Mouse (Mus musculus) macrophage (primary cell): Measurements from ENCODE around the gene Mib2. TPM values are rescaled to one million over a fixed set of nuclear protein-coding genes. Genes with fewer than 3 reads are reported as not detected.
A peak's percentile ranks its signal among the peaks of the same experiment; 100 is the strongest.
"Not testable (repeated sequence)": the region's sequence is repeated elsewhere in the genome, so short reads cannot be mapped to it uniquely, and the experiment has no call there.

Experiments used
- H3K27ac ChIP-seq: fragments of 350-480 bp; formaldehyde crosslinking; 2 replicates; pipeline ENCODE4 v1.9.0; 2021
- H3K36me3 ChIP-seq: fragments of 350-480 bp; formaldehyde crosslinking; 2 replicates; pipeline ENCODE4 v1.9.0; 2021; ENCODE audit errors: inconsistent target
- H3K4me3 ChIP-seq: fragments of 350-480 bp; formaldehyde crosslinking; 2 replicates; pipeline ENCODE4 v1.9.0; 2021; ENCODE audit errors: inconsistent target
- H3K79me2 ChIP-seq: fragments of 350-480 bp; formaldehyde crosslinking; 2 replicates; pipeline ENCODE4 v1.9.0; 2021; ENCODE audit errors: inconsistent target
- WGBS: methylation state at CpG from one replicate; pipeline ENCODE4 v1.1.7; 2026; ENCODE audit warnings: inconsistent platforms; ENCODE audit not compliant: missing documents; 5-methylcytosine and 5-hydroxymethylcytosine counted together
- polyA plus RNA-seq: library from polyadenylated mRNA; stranded (reverse); fragments of 250-400 nt; gene quantifications from 3 replicates; pipeline ENCODE4 v1.2.4, GENCODE M21; 2018; ENCODE audit warnings: inconsistent platforms

Gene Mib2
- polyA plus RNA-seq, 1 experiment from 2014 or later = 12.3 TPM

- WGBS = 96% methylated on average over 3 of the region's 3 CpGs
- Histone ChIP-seq H3K79me2 (no peaks in the 10 kb centered on the region), H3K36me3 (no peaks in the 10 kb centered on the region), H3K27ac (no peak overlapping the region), H3K4me3 (no peak overlapping the region)
Observed at GRCm38 (mm10) chr4:155692421-155692820, 23.4 kb upstream of the Mib2 start.

- Histone ChIP-seq H3K36me3 (no peaks in the 10 kb centered on the region), H3K4me3 (no peak overlapping the region), H3K27ac (no peak overlapping the region), H3K79me2 (no peaks in the 10 kb centered on the region)
- 82% methylated on average over 12 of the region's 12 CpGs for WGBS
Observed at GRCm38 (mm10) chr4:155690571-155691375, 21.8 kb upstream of the Mib2 start.

DNA sequence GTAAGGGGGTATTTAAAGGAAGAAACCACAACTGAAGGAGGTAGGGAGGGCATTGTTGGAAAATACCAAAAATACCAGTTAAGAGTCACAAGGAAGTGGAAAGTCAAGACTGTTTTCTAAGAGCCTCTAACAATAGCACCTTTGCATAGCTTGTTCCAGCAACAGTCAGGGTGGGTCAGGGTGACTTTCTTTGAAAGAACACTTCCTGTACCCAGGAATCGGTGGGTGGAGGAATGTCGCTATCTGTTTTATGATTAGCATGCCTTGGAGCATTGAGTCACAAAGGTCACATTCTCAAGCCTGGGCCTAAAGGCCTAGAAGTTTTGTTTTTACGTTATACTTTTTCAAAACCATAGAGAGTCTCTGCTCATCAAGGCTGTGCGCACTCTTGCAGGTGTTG, 18.8 kb upstream of the Mib2 start:
- H3K4me3 ChIP-seq, H3K27ac ChIP-seq, H3K79me2 ChIP-seq: not testable (repeated sequence)

GRCm38 (mm10) chr4:155683670-155684277, 14.8 kb upstream of the Mib2 start:
- not testable (repeated sequence) for H3K36me3 ChIP-seq, H3K79me2 ChIP-seq, H3K4me3 ChIP-seq, H3K27ac ChIP-seq
- WGBS = 79% methylated on average over 9 of the region's 19 CpGs

More for the DNA sequence above, 18.8 kb upstream of the Mib2 start:
- H3K36me3 ChIP-seq = not testable (repeated sequence)
- 95% methylated on average over 4 of the region's 4 CpGs for WGBS

DNA sequence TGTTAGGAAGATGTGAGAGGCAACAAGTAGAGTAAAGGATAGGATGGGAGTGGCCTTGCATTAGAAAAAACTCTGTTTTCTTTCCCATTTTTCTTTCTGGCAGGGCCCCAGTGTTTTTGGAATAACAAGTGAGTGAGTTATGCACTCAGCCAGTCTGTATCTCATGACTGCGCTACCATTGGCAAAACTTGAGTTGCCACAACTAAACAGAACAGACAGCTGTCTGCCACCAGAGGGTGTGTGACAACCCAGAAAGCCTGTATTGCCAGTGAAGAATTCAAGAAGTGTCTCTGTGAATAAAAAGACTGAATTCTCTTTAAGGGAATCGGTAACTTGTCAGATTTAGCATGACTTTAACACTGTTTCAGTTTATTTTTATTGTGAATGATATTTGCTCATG, 7.0 kb upstream of the Mib2 start:
- H3K79me2 ChIP-seq = no peaks in the 10 kb centered on the region
- no peak overlapping the region for H3K4me3 ChIP-seq
- no peak overlapping the region for H3K27ac ChIP-seq
- no peaks in the 10 kb centered on the region for H3K36me3 ChIP-seq
- WGBS = 83% methylated on average over 2 of the region's 2 CpGs

- Histone ChIP-seq H3K79me2 (peaks cover 8% of the 10 kb centered on the region; the same call in 1 of the 2 replicates), H3K36me3 (no peaks in the 10 kb centered on the region), H3K4me3 (no peak overlapping the region), H3K27ac (no peak overlapping the region)
- WGBS = no CpG with 5 or more reads among the region's 2 CpGs
Observed at GRCm38 (mm10) chr4:155672082-155672481, 3.1 kb upstream of the Mib2 start.

GRCm38 (mm10) chr4:155670236-155670635, 1.2 kb upstream of the Mib2 start:
- not testable (repeated sequence) for H3K27ac ChIP-seq, H3K36me3 ChIP-seq, H3K79me2 ChIP-seq, H3K4me3 ChIP-seq
- WGBS = 93% methylated on average over 4 of the region's 4 CpGs

DNA sequence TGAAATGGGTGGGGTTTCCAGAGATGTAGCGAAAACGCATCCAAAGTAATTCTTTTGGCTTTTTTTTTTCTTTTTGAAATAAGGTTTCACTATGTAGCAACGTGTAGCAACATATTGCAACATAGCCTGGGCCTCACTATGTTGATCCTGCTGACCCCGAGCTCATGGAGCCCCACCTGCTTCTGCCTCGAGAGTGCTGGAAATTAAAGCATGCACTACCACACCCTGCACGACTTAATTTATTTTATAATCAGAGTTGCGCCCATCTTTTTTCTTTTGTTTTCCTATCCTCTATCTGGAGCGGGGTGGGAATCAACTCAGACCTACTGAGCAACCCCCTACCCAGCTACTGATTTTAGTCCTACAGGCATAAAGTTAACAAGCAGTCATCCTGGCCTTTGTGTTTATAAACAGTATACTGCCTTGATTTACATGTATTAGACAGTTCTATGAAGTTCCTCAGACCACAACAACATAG, 639 bp upstream of the Mib2 start:
- H3K4me3 ChIP-seq = peak overlapping the region; percentile 65
- 2% methylated on average over 8 of the region's 8 CpGs for WGBS
- H3K79me2 ChIP-seq = peaks cover 8% of the 10 kb centered on the region; the same call in 1 of the 2 replicates
- no peaks in the 10 kb centered on the region; the same call in 1 of the 2 replicates for H3K36me3 ChIP-seq
- peak overlapping the region; percentile 81 for H3K27ac ChIP-seq

DNA sequence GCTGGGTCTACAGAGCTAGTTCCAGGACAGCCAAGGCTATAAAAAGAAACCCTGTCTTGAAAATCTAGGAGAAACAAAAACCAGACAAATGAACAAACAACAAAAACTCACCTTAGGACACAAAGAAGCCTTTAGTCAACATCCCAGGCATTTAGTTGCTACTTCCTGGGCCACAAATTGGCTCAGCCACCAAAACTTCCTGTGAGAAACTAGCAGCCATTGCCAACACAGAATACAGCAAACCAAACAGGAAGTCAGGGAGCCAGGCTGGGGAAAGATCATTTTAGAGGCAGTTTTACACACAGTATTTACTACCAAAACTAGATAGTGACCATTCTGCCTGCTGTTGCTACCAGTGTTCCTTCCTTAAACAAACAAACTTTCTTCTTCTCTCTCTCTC, 2.1 kb downstream of the Mib2 start:
- Histone ChIP-seq H3K36me3 (peaks cover 15% of the 10 kb centered on the region; the same call in 1 of the 2 replicates), H3K79me2 (peaks cover 8% of the 10 kb centered on the region; the same call in 1 of the 2 replicates), H3K27ac (0 out of 2 replicates have a peak overlapping the region, but pooled peaks have one; percentile 2), H3K4me3 (no peak overlapping the region)

DNA sequence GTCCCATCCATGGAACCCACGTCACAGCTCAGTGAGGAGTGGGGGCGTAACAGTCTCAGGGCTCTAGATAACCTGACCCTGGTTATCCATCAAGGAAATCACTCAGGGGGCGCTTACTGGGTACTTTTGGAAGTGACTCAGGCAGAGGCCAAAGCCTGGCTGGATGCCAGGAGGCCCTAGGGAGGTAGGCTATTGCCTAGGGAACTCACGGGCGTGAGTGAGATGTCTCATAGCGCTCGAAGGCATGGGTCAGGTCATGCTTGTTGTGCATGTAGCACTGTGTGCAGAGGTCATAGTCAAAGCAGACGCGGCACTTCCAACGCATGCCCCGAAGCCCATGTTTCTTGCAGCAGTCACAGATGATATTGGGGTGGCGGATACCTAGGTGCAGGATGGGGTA, 8.4 kb downstream of the Mib2 start:
- WGBS = 94% methylated on average over 12 of the region's 12 CpGs
- Histone ChIP-seq H3K4me3 (no peak overlapping the region), H3K27ac (no peak overlapping the region), H3K36me3 (peaks cover 34% of the 10 kb centered on the region; the same call in 1 of the 2 replicates), H3K79me2 (no peaks in the 10 kb centered on the region)

DNA sequence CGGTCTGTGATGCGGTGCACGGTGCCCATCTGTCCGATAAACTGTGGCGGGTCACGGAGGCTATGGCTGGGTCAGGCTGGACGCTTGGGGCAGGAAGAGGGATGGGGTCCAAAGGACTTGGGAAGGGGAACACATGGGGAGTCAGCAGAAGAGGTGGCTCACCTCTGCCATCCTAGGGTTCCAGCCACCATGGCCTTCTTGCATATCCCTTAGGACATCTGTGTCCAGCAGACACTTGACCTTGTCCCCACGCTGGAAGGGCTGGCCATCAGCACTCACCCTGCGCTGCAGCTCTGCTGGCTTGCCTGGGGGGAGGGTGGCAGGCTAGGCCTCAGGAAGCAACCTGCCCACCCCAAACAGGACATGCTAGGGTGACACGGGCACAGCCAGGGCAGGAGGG, 10.0 kb downstream of the Mib2 start:
- Histone ChIP-seq H3K36me3 (peaks cover 34% of the 10 kb centered on the region; the same call in 1 of the 2 replicates), H3K79me2 (no peaks in the 10 kb centered on the region), H3K4me3 (no peak overlapping the region), H3K27ac (no peak overlapping the region)
- 92% methylated on average over 10 of the region's 10 CpGs for WGBS

GRCm38 (mm10) chr4:155656214-155656751, 12.7 kb downstream of the Mib2 start:
- Histone ChIP-seq H3K36me3 (peaks cover 17% of the 10 kb centered on the region; the same call in 1 of the 2 replicates), H3K27ac (no peak overlapping the region), H3K79me2 (no peaks in the 10 kb centered on the region), H3K4me3 (no peak overlapping the region)
- WGBS = 97% methylated on average over 11 of the region's 13 CpGs

GRCm38 (mm10) chr4:155654456-155655298, 14.3 kb downstream of the Mib2 start:
- H3K27ac ChIP-seq = no peak overlapping the region
- WGBS = 20% methylated on average over 50 of the region's 52 CpGs
- no peaks in the 10 kb centered on the region for H3K79me2 ChIP-seq
- peak overlapping the region; percentile 1; the same call in 1 of the 2 replicates for H3K4me3 ChIP-seq
- peaks cover 22% of the 10 kb centered on the region; the same call in 1 of the 2 replicates for H3K36me3 ChIP-seq

- H3K27ac ChIP-seq = no peak overlapping the region
- 8% methylated on average over 6 of the region's 6 CpGs for WGBS
- peaks cover 28% of the 10 kb centered on the region for H3K36me3 ChIP-seq
- H3K4me3 ChIP-seq = no peak overlapping the region
- no peaks in the 10 kb centered on the region for H3K79me2 ChIP-seq
Observed at GRCm38 (mm10) chr4:155654183-155654455, 14.9 kb downstream of the Mib2 start.
